Mouse (Mus musculus) kidney, postnatal 4 days (tissue): ENCODE results near the gene Hist1h2bh.
"Not testable (repeated sequence)": the region's sequence is repeated elsewhere in the genome, so short reads cannot be mapped to it uniquely, and the experiment has no call there.

Experiments
- DNase-seq, 2 experiments: peaks; one replicate each; pipeline ENCODE4 v3.0.0; 2021; ENCODE audit warnings: mixed read lengths in 2 of 2

Hist1h2bh gene

GRCm38 (mm10) chr13:23542999-23543607, at the start of gene Hist1h2bh:
Gene Hist1h2bh (minus strand): TSS chr13:23543392.
- peak; percentile 53 to 69 for DNase-seq

- DNase-seq: peak in 1 of 2 experiments; percentile 12
Observed at GRCm38 (mm10) chr13:23592614-23593013, 49.4 kb upstream of the Hist1h2bh start.

GRCm38 (mm10) chr13:23591886-23592285, 48.7 kb upstream of the Hist1h2bh start:
- DNase-seq: not testable (repeated sequence)

- DNase-seq: no peak
Observed at GRCm38 (mm10) chr13:23591206-23591605, 48.0 kb upstream of the Hist1h2bh start.

- DNase-seq: no peak
Observed at GRCm38 (mm10) chr13:23586940-23587225, 43.7 kb upstream of the Hist1h2bh start.

GRCm38 (mm10) chr13:23586099-23586939, 43.1 kb upstream of the Hist1h2bh start:
- DNase-seq: peak in 1 of 2 experiments; percentile 22

GRCm38 (mm10) chr13:23585442-23586098, 42.4 kb upstream of the Hist1h2bh start:
- DNase-seq: peak; percentile 71 to 77

- DNase-seq: peak; percentile 82 to 85
Observed at GRCm38 (mm10) chr13:23585029-23585441, 41.8 kb upstream of the Hist1h2bh start.

GRCm38 (mm10) chr13:23584331-23584730, 41.1 kb upstream of the Hist1h2bh start:
- DNase-seq: peak in 1 of 2 experiments; percentile 37

GRCm38 (mm10) chr13:23583387-23584068, 40.3 kb upstream of the Hist1h2bh start:
- DNase-seq: no peak

GRCm38 (mm10) chr13:23582219-23583056, 39.2 kb upstream of the Hist1h2bh start:
- DNase-seq: no peak

GRCm38 (mm10) chr13:23581408-23582218, 38.4 kb upstream of the Hist1h2bh start, which contains the start of gene Hist1h4d:
Gene Hist1h4d (plus strand): TSS chr13:23581598.
- DNase-seq: peak; percentile 92 to 94

GRCm38 (mm10) chr13:23577835-23578234, 34.6 kb upstream of the Hist1h2bh start:
- no peak for DNase-seq

GRCm38 (mm10) chr13:23576906-23577639, 33.9 kb upstream of the Hist1h2bh start:
- no peak for DNase-seq

- peak in 1 of 2 experiments; percentile 22 for DNase-seq
Observed at GRCm38 (mm10) chr13:23576351-23576881, 33.2 kb upstream of the Hist1h2bh start.

GRCm38 (mm10) chr13:23575864-23576313, 32.7 kb upstream of the Hist1h2bh start:
- DNase-seq: peak in 1 of 2 experiments; percentile 39

- peak in 1 of 2 experiments; percentile 66 for DNase-seq
Observed at GRCm38 (mm10) chr13:23575271-23575851, 32.2 kb upstream of the Hist1h2bh start, which contains the start of gene Hist1h3d. Gene Hist1h3d (plus strand): TSS chr13:23575763.

- DNase-seq: not testable (repeated sequence)
Observed at GRCm38 (mm10) chr13:23574546-23575170, 31.5 kb upstream of the Hist1h2bh start.
